Mouse (Mus musculus) lung, embryonic 15.5 days (tissue): ENCODE measurements around the gene Sik2. TPM values are rescaled to one million over a fixed set of nuclear protein-coding genes. Genes with fewer than 3 reads are reported as not detected.

ENCODE experiments used
- ATAC-seq: fragments of 200-750 bp; cut with Nextera tagmentation; 2 replicates; pipeline ENCODE4 v1.8.0; 2017; ENCODE audit warnings: moderate number of reproducible peaks, borderline replicate concordance; ENCODE audit not compliant: low FRiP score, low TSS enrichment; ENCODE audit errors: extremely low read depth
- H3K27ac ChIP-seq: fragments of 300-500 bp; sonication (generic); 2 replicates; pipeline ENCODE4 v1.5.1; 2015; ENCODE audit warnings: moderate library complexity, mild to moderate bottlenecking, inconsistent platforms
- H3K27me3 ChIP-seq: fragments of 300-500 bp; sonication (generic); 2 replicates; pipeline ENCODE4 v1.6.1; 2015; ENCODE audit warnings: inconsistent platforms
- H3K36me3 ChIP-seq: fragments of 300-500 bp; sonication (generic); 2 replicates; pipeline ENCODE4 v1.6.1; 2015; ENCODE audit warnings: inconsistent platforms
- H3K4me1 ChIP-seq: fragments of 300-500 bp; sonication (generic); 2 replicates; pipeline ENCODE4 v1.6.1; 2015; ENCODE audit warnings: inconsistent platforms
- H3K4me2 ChIP-seq: fragments of 300-500 bp; sonication (generic); 2 replicates; pipeline ENCODE4 v1.6.1; 2015; ENCODE audit warnings: inconsistent platforms, mild to moderate bottlenecking, moderate library complexity
- H3K4me3 ChIP-seq: fragments of 300-500 bp; sonication (generic); 2 replicates; pipeline ENCODE4 v1.5.1; 2015; ENCODE audit warnings: mild to moderate bottlenecking, inconsistent platforms
- H3K9ac ChIP-seq: fragments of 300-500 bp; sonication (generic); 2 replicates; pipeline ENCODE4 v1.6.1; 2015; ENCODE audit warnings: inconsistent platforms
- H3K9me3 ChIP-seq: fragments of 300-500 bp; sonication (generic); 2 replicates; pipeline ENCODE4 v1.6.1; 2016; ENCODE audit warnings: inconsistent platforms
- WGBS: fragments of 180-500 bp; shearing (Covaris S2); methylation state at CpG from one replicate; pipeline ENCODE4 v1.1.7; 2015; 5-methylcytosine and 5-hydroxymethylcytosine counted together
- polyA plus RNA-seq: library from polyadenylated mRNA; unstranded; fragments of >200 nt; fragmentation: Nextera tagmentation; extraction: Ambion mirVana; gene quantifications from 2 replicates; pipeline ENCODE4 v1.2.1, GENCODE M21; 2015

Gene Sik2
- polyA plus RNA-seq, 1 experiment from 2014 or later: 14.5 TPM

- Histone ChIP-seq H3K9ac (no peak overlapping the region), H3K4me1 (no peaks in the 10 kb centered on the region), H3K27ac (no peak overlapping the region), H3K36me3 (peaks cover 21% of the 10 kb centered on the region), H3K4me2 (no peak overlapping the region), H3K27me3 (no peaks in the 10 kb centered on the region), H3K9me3 (no peaks in the 10 kb centered on the region), H3K4me3 (no peak overlapping the region)
- WGBS: 72% methylated on average over 7 of the region's 7 CpGs
- ATAC-seq: no peak
Observed at GRCm38 (mm10) chr9:50900026-50900920, 108.6 kb downstream of the Sik2 start.

DNA sequence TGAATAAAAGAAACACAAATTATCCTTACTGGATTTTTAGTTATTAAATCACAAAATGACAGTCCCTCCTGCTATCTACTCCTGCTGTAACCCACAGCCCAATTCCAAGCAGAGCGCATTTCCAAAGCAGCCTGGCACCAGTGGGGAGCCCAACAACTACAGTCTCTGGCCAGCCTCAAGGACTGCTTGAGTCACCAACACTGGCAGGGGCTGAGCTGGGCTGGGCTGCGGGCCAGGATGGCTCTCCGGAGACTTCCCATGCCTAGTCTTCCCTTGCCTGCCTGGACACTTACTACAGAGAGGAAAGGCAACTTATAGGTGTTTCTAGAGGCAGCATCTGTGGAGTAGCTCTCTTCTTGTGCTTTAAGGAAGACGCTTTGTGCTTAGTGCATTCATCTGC, 115.2 kb downstream of the Sik2 start:
- H3K36me3 ChIP-seq: peaks cover 33% of the 10 kb centered on the region
- H3K27ac ChIP-seq: no peak overlapping the region
- H3K9me3 ChIP-seq: no peaks in the 10 kb centered on the region
- 81% methylated on average over 4 of the region's 4 CpGs for WGBS
- peaks cover 7% of the 10 kb centered on the region; the same call in 1 of the 2 replicates for H3K4me1 ChIP-seq
- no peak overlapping the region for H3K4me3 ChIP-seq
- no peak for ATAC-seq
- no peaks in the 10 kb centered on the region for H3K27me3 ChIP-seq
- H3K9ac ChIP-seq: no peak overlapping the region
- H3K4me2 ChIP-seq: no peak overlapping the region

DNA sequence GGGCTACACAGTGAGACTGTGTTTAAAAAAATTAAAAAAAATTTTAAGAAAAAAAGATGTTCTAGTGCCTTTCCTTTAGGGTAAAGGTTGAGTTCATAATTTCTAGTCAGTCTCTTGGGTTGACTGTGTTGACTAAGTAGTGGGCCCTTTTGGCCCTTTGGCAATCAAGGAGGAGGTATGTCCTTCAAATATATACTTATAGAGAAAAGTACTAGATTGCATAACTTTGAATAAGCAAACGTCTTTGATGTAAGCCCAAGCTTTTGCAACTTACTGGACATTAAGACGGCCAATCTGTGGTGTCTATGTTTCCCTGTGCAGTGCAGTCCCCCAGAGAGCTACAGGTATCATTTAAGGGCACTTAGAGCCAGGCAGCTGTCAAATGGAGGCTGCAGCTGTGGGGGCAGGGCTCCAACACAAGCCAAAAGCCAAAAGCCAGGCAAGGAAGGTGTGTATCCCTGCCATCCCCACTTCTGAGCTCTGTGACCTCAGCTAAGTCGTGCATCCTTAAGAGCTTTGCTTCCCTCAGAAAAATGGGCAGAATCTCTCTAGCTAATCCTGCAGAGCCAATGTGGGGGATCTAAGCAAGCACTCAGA, 118.3 kb downstream of the Sik2 start:
- Histone ChIP-seq H3K9me3 (no peaks in the 10 kb centered on the region), H3K27me3 (no peaks in the 10 kb centered on the region), H3K4me3 (no peak overlapping the region), H3K36me3 (peaks cover 15% of the 10 kb centered on the region), H3K4me1 (peaks cover 32% of the 10 kb centered on the region), H3K4me2 (no peak overlapping the region), H3K27ac (no peak overlapping the region), H3K9ac (no peak overlapping the region)
- 50% methylated on average over 3 of the region's 3 CpGs for WGBS
- no peak for ATAC-seq

DNA sequence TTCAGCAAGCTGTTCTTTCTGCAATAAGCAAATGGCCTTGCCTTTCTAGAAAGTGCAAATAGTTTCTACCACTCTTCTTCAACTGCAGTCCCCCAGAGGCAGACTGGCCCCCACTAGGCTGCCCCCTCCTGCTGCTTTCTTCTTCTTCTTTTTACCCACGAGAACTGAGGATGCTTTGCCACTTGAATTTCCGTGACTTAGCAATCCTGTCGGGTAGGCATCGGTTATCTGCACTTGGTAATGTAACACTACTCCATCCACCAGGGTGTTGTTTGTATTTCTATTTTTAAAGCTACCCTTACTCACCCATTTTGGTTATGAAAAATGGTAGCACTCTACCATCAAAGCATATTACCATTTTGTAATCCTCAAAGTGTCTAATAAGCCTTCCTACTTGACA, 118.9 kb downstream of the Sik2 start:
- ATAC-seq: no peak
- H3K9ac ChIP-seq: no peak overlapping the region
- no peaks in the 10 kb centered on the region for H3K27me3 ChIP-seq
- no peak overlapping the region for H3K4me2 ChIP-seq
- H3K4me1 ChIP-seq: peaks cover 39% of the 10 kb centered on the region
- H3K9me3 ChIP-seq: no peaks in the 10 kb centered on the region
- no peak overlapping the region for H3K4me3 ChIP-seq
- H3K36me3 ChIP-seq: peaks cover 10% of the 10 kb centered on the region; the same call in 1 of the 2 replicates
- H3K27ac ChIP-seq: no peak overlapping the region
- WGBS: 64% methylated on average over 4 of the region's 4 CpGs

DNA sequence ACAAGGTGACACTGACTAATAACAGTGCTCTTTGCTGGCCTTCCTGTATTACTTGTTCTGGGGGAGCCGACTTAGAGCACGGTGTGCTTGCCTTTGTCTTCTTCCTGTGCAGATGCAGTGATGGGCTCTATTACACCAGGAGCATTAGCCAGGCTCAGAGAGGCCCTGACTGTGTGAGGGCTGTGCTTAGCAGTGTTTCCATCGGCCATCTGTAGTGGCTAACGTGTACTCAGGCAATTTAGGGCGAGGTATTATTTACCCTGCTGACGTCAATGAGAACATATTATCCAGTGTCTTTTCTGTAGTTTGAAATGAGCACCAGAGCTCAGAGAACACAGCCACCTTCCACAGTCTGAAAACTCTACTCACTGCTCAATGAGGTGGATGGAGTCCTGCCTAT, 119.7 kb downstream of the Sik2 start:
- Histone ChIP-seq H3K4me1 (peaks cover 46% of the 10 kb centered on the region), H3K4me3 (no peak overlapping the region), H3K27ac (no peak overlapping the region), H3K9ac (no peak overlapping the region), H3K27me3 (no peaks in the 10 kb centered on the region), H3K4me2 (no peak overlapping the region), H3K36me3 (0 out of 2 replicates have a peak, but pooled peaks cover 7% of the 10 kb centered on the region), H3K9me3 (no peaks in the 10 kb centered on the region)
- 61% methylated on average over 6 of the region's 6 CpGs for WGBS
- no peak for ATAC-seq

DNA sequence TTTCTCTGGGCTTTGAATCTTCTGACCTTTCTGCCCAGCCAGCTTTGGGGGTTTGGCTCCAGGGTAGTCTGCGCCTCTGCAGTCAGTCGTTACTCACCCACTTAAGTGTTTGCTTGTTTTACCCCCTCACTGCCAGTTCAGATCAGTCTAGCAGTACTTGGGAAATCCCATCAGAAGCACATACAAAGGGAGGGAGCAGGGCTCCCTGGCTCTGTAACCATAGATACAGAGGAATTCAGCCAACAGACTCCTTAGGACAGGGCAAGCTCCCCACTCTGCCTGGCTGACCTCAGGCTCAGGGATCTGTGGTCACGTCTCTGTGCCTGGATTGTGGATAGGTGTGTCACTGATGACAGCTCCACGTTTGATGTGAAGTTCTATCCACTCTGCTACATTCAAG, 121.5 kb downstream of the Sik2 start:
- Histone ChIP-seq H3K27me3 (no peaks in the 10 kb centered on the region), H3K9ac (no peak overlapping the region), H3K27ac (peak overlapping the region; percentile 54), H3K4me2 (no peak overlapping the region), H3K36me3 (0 out of 2 replicates have a peak, but pooled peaks cover 6% of the 10 kb centered on the region), H3K9me3 (no peaks in the 10 kb centered on the region), H3K4me1 (peaks cover 50% of the 10 kb centered on the region), H3K4me3 (no peak overlapping the region)
- peak; percentile 65; the same call in 1 of the 2 replicates for ATAC-seq
- 12% methylated on average over 4 of the region's 4 CpGs for WGBS

GRCm38 (mm10) chr9:50886870-50887269, 122.0 kb downstream of the Sik2 start:
- Histone ChIP-seq H3K36me3 (0 out of 2 replicates have a peak, but pooled peaks cover 6% of the 10 kb centered on the region), H3K9ac (no peak overlapping the region), H3K9me3 (no peaks in the 10 kb centered on the region), H3K4me1 (peaks cover 50% of the 10 kb centered on the region), H3K27ac (peak overlapping the region; percentile 54), H3K27me3 (no peaks in the 10 kb centered on the region), H3K4me2 (no peak overlapping the region), H3K4me3 (no peak overlapping the region)
- no peak for ATAC-seq
- WGBS: 84% methylated on average over 1 of the region's 1 CpGs

DNA sequence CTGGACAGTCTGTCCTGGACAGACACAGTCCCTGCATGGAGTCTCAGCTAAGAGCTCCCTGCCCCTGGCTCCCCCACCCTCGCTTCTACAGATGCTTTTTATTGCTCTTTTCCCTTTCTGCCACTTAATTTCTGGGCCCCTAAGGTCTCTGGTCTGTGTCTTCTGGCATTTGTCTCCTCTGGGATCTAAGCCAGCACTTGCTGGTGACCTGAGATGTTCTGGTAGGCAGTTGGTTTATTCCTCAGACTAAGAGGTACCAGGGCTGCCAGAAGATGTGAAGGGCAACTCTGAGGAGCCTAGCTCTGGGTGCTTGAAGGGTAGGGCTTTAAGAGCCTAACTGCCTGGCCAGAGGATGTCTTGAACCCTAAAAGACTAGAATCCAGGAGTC, 123.3 kb downstream of the Sik2 start:
- Histone ChIP-seq H3K27me3 (no peaks in the 10 kb centered on the region), H3K36me3 (peaks cover 11% of the 10 kb centered on the region; the same call in 1 of the 2 replicates), H3K4me1 (peaks cover 50% of the 10 kb centered on the region), H3K4me3 (no peak overlapping the region), H3K9ac (no peak overlapping the region), H3K9me3 (no peaks in the 10 kb centered on the region), H3K4me2 (peak overlapping the region; percentile 22; the same call in 1 of the 2 replicates), H3K27ac (peak overlapping the region; percentile 60)
- ATAC-seq: no peak
- 15% methylated on average over 1 of the region's 1 CpGs for WGBS

DNA sequence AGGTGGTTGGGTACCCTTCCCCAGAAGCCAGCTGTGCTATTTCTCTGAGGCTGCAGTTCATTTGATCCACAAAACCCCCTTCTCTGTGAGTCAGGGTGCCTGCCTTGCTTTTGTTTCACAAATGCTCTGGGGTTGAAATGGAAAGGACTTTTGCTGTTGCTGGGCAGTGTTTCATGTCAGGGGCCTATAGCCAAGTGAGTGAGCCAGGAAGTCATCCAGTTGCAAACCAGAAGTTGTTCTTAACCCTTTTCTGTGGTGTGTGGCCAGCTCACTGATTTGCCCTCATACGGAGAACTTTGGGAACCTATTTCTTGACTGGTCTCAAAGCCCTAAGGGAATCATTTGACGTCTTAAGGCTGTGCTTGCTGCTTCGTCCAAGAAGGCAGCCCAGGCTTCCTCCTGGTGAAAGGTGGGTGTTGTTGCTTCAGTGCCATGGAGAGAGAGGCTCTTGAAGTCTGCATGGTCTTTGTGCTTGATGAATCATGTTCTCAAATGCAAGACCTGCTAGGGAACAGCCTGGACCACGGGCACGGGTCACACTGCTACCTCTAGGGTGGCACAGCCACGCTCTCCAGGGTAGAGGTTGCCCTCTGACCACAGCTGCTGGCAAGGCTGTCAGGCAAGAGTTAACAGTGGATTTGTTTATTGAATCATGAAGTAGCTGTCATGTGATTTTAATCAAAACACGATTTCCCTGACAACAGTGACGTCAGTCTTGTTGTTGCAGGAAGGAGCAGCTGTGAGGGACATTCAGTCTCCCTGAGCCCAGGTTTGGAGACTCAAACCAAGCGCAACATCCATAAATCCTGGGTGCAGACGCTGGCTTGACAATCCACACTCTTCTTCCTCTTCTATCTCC, 123.9 kb downstream of the Sik2 start:
- Histone ChIP-seq H3K36me3 (peaks cover 18% of the 10 kb centered on the region), H3K9ac (no peak overlapping the region), H3K4me1 (peaks cover 50% of the 10 kb centered on the region), H3K4me3 (no peak overlapping the region), H3K4me2 (peak overlapping the region; percentile 22; the same call in 1 of the 2 replicates), H3K27ac (peak overlapping the region; percentile 62), H3K9me3 (no peaks in the 10 kb centered on the region), H3K27me3 (no peaks in the 10 kb centered on the region)
- WGBS: 40% methylated on average over 10 of the region's 10 CpGs
- ATAC-seq: peak; percentile 72; the same call in 1 of the 2 replicates

DNA sequence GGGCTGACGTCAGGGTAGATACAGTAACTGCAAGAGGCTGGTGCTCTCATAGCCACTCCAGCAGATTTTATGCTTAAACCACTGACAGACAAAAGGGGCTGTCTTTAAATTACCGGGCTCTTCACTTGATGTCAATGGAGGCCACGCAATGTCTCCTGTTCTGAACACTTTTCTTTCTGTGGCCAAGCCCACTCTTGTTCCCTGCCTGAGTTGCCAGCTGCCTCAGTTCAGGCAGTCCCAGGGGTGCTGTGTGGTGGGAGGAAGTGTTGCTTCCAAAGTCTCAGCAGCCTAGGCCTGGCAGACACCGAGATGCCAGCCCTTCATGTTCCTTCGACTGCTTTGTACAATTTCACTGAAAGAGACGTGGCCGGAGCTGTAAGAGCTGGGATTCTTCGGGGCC, 124.8 kb downstream of the Sik2 start:
- H3K27ac ChIP-seq: 0 out of 2 replicates have a peak overlapping the region, but pooled peaks have one; percentile 62
- WGBS: 71% methylated on average over 8 of the region's 8 CpGs

DNA sequence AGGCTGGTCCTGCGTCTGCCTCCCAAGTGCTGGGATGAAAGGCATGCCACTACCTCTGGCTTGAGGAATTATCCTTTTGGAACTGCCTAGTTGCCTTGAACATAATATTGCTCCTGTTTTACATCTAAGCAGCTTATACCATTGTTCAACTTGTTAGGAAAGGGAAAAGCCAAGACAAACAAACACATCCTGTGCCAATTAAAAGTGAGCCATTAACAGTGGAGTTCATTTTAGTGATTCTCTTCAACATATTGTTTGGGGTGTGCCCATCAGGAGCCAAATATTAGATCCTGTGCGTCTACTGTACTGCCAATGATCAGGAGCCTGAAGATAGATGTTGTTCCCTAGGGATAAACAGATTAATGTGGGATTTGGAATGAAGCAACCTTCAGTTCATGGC, 126.7 kb downstream of the Sik2 start:
- Histone ChIP-seq H3K27ac (no peak overlapping the region), H3K4me2 (no peak overlapping the region), H3K9ac (no peak overlapping the region), H3K4me1 (peaks cover 28% of the 10 kb centered on the region), H3K4me3 (no peak overlapping the region), H3K36me3 (peaks cover 45% of the 10 kb centered on the region), H3K9me3 (no peaks in the 10 kb centered on the region), H3K27me3 (no peaks in the 10 kb centered on the region)
- 79% methylated on average over 2 of the region's 2 CpGs for WGBS
- ATAC-seq: no peak

More for the DNA sequence above, 124.8 kb downstream of the Sik2 start:
- peaks cover 26% of the 10 kb centered on the region for H3K36me3 ChIP-seq
- H3K9ac ChIP-seq: no peak overlapping the region
- H3K9me3 ChIP-seq: no peaks in the 10 kb centered on the region
- H3K27me3 ChIP-seq: no peaks in the 10 kb centered on the region
- no peak for ATAC-seq
- no peak overlapping the region for H3K4me3 ChIP-seq
- H3K4me2 ChIP-seq: no peak overlapping the region
- H3K4me1 ChIP-seq: peaks cover 48% of the 10 kb centered on the region
